Mouse (Mus musculus) mouse embryonic stem cell (cell line): Measurements from ENCODE around the gene Kat8.
"Not testable (repeated sequence)": the region's sequence is repeated elsewhere in the genome, so short reads cannot be mapped to it uniquely, and the experiment has no call there.

Experiments
- in situ Hi-C, 2 experiments: fragments of 300-500 bp; cut with MboI; formaldehyde crosslinking; loops; 1 replicate in 1 of 2; 3 replicates in 1 of 2; pipeline ENCODE4 v1.14.3; 2019 to 2020; ENCODE audit warnings: low sequenced_read_pairs in 2 of 2, low pct_unique_long_range_greater_than_20kb in 1 of 2, mixed read lengths in 1 of 2; ENCODE audit not compliant: unreplicated experiment in 1 of 2

The Kat8 gene

DNA sequence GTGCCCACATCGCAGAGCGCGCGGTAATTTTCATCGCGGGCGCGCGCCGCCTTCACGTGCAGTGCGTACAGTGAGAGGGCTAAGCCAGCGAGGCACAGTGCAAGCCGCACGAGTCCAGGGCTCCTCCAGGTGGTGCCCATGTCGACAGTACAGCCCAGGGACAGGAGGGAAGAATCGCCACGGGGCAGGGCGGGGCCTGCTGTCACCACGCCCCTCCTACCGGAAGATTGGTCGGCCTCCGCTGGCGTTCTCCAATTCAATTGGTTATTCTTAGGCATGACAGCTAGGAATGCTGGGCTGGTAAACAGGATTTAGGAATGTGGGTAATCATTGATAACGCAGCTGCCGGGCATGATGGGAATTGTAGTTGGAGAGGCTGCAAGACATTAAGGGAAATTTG lies 16.9 kb upstream of the Kat8 start, which contains the start of the genes Gm21974 and Vkorc1:
Gene Gm21974, minus strand, starts transcription at position 13 of the 400 bp plus-strand sequence.
Gene Vkorc1, minus strand, starts transcription at position 176 of the 400 bp plus-strand sequence.
- in situ Hi-C loops, result no loop called here

DNA sequence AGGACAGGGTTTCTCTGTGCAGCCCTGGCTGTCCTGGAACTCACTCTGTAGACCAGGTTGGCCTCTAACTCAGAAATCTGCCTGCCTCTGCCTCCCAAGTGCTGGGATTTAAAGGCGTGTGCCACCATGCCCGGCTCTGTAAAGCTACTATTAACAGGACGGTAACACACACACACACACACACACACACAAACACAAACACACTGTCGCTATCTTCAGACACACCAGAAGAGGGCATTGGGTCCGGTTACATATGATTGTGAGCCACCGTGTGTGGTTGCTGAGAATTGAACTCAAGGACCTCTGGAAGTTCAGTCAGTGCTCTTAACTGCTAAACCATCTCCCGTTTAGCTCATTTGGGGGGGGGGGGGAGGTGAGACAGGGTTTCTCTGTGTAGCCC lies 16.4 kb upstream of the Kat8 start:
- in situ Hi-C loops, result not testable (repeated sequence)

DNA sequence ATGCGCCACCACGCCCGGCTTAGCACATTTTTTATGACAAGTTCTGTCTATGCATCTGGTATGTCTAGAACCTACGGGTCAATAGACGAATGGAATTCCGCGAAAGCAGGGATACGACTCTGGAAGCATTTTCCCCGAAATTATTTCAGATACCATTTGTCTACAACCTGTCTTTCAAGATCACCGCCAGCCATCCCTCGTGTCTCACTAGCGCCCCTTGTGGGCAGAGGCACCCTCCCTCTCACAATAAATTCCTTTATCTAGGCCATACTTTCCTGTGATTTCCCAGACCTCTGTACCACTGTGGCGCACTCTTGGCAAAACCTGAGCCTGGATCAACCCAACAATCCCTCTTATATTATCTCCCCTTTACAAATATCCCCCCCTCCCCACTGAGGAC lies 15.9 kb upstream of the Kat8 start:
- in situ Hi-C loops, result no loop called here

DNA sequence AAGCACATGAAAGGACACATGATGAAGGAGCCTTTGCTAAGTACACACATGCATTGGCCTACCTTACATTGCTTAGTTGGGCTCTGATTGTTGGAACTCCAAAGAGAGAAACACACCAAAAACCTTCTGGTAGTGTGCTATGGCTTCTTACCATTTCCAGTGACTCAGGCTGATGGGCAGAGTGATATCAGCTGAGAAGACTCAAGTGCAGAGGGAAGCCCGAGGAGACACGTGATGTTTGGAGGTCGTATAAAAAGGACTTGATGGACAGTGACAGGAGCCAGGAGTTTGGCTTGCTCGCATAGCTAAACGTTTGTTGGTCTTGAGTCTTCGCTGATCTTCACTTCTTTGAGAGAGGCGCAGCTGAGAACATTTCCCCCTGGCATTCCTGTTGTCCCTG lies 14.8 kb upstream of the Kat8 start:
- in situ Hi-C loops, result no loop called here

DNA sequence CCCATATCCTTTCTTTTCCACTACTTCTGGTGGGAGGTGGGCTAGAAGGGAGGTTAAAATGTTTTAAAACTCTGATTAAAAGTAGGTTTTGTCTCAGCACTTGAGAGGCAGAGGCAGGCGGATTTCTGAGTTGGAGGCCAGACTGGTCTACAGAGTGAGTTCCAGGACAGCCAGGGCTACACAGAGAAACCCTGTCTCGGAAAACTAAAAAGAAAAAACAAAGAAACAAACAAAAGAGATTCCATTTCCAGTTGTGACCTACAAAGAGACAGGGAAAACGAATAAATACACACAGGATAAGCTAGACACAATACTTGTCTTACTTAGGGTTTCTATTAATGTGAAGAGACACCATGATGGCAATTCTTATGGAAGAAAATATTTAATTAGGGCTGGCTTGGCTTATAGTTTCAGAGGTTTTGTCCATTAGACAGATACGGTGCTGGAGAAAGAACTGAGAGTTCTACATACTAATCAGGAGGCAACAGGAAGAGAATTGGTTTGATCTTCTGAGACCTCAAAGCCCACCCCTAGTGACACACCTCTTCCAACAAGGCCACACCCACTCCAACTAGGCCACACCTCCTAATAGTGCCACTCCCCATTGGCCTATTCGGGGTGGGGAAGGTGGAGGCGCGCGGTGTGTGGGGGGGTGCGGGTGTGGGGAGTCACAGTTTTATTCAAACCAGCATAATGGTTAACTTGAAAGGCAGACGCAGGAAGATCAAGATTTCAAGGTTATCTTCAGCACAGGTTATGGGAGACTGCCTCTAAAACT lies 13.9 kb upstream of the Kat8 start:
- in situ Hi-C loops, result no loop called here

DNA sequence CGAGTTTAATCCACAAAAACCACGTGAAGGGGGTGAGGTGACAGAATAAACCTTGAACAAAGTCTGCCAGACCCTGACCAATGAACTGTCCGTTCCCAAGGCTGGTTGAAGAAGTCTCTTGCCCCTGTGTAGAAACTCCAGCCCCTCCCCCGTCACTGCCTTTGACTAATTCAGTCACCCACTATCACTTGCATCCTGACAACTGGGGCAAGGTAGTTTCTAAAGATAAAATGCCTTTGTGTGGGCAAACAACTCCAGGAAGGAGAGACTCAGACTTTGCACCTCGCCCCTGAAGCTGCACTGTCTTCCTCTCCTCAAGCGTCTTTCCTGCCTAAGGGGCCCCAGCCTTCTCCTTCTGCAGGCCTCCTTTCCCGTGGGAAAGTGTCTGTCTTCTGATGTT lies 12.3 kb upstream of the Kat8 start:
- in situ Hi-C loops, result no loop called here

DNA sequence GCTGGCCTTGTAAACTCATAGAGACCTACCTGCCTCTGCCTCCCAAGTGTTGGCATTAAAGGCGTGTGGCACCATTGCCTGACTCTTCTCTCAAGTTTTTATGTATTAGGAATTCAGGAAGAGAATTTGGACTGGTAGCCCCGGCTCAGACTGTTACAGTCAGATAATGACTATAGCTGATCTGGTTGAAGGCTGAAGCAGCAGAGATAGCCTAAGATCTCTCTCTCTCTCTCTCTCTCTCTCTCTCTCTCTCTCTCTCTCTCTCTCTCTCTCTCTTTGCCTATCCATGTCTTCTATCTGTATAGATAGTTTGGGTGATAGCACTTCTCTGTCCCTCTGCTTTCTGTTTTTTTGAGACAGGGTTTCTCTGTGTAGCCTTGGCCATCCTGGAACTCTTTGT lies 10.5 kb upstream of the Kat8 start:
- in situ Hi-C loops, result no loop called here

DNA sequence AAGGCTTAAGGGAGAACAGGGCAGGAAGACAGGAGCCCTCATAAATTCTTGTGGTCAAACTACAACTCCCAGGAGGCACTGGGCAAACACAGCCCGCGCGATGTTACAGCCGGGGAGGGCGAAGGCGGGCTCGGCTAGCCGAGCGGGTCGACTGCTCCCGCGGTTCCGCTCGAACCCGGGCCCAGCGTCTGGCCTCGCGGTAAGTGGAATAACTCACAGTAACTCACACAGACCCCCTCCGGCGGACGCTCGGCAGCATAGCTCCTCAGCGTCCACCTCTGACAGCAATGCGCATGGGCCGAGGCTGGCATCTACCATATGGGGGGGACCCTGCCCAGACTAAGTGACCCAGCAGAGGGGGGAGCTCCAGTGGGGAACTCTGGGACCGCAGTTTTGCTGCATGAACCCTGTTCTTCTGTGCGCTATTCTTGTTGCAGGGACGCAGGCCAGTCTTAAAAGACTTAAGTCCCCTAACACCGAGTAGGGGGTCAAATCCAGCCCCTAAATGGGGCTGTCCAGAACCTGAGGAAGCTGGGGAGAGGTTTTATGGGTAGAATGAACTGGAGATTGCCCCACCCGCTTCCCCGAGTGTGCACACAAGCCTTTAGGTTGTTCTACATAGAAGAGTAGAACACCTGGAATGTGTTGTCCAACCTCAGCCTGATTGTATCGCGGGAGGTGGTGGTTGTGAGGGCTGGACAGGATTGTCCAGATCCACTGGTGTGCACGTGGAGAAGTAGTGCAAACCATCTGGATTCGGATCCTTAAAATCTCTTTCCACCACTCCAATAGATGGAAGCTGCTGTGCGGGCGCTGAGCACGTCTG lies 8.1 kb upstream of the Kat8 start, which contains the start of gene Bckdk:
Gene Bckdk, plus strand, starts transcription at position 112 of the 826 bp plus-strand sequence.
- in situ Hi-C loops, result no loop called here

DNA sequence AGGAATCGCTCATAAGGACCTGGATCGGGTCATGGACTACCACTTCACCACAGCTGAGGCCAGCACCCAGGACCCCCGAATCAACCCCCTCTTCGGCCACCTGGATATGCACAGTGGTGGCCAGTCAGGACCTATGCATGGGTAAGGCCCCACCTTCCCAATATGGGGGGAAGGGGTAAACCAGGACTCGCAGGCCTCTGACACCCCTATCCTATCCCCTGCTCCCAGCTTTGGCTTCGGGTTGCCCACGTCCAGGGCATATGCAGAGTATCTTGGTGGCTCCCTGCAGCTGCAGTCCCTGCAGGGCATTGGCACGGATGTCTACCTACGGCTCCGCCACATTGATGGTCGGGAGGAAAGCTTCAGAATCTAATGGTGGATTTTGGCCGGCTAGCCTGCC lies 4.4 kb upstream of the Kat8 start:
- in situ Hi-C loops, result no loop called here

DNA sequence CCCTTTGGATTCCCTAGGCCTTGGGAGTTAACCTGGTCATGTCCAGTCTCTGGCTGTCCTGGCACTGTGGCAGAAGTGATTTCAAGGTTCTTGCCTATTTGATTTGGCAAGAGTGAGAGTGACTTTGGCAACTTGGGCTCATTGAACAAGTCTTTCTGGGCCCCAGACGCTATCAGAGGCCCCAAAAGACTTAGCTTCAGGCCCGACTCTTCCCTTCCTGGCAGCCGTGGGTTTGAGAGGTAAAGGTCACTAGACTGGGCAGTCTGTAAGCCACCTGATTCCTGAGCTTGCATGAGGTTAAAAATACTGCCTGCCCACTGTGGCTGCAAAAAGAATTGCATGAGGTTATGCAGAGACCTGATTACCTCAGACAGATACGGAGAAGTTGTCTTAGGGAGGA lies 3.7 kb upstream of the Kat8 start:
- in situ Hi-C loops, result no loop called here

DNA sequence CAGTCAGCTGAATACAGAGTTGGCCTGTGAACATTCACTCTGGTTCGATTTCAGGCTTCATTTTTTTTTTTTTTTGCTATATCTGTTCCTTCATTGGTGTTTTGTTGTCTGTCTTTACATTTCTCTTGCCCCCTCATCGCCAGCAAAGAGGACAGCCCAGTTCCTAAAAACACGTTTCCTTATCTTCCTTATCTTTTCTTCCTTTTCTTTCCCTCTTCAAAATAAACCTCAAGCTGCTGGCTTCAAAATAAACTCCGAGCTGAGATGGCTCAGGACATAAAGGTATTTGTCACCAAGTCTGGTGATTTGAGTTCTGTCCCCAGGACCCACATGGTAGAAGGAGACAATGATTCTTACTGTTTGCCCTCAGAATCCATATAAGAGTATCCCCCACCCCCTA lies 622 bp downstream of the Kat8 start:
- in situ Hi-C loops, result no loop called here

DNA sequence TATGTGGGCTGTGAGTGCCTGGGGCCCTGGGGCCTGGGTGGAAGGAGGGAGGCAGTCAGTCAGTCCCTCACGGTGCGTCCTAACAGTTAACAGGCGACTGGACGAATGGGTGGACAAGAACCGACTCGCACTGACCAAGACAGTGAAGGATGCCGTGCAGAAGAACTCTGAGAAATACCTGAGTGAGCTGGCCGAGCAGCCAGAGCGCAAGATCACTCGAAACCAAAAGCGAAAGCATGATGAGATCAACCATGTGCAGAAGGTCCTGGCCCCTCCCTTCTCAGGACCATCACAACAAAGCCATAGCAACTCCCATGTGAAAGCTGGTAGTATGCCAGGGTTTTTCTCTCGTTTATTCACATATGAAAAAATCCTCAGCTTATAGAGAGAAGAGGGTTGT lies 3.0 kb downstream of the Kat8 start:
- in situ Hi-C loops, result no loop called here

DNA sequence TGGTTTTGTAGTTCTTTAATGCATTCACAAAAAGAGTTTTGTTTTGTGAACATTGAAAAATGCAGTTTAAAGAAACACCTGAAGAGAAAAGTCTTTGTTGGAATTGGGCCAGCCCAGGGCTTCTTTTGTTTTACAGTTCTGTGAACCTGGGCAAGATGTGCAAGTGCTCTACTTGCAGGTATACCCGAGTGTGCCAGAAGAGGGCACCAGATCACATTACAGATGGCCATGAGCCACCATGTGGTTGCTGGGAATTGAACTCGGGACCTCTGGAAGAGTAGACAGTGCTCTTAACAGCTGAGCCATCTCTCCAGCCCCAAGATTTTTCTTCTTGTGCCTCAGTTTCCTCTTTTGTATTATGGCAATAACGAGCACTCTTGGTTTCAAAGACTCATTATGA lies 5.9 kb downstream of the Kat8 start:
- in situ Hi-C loops, result no loop called here

DNA sequence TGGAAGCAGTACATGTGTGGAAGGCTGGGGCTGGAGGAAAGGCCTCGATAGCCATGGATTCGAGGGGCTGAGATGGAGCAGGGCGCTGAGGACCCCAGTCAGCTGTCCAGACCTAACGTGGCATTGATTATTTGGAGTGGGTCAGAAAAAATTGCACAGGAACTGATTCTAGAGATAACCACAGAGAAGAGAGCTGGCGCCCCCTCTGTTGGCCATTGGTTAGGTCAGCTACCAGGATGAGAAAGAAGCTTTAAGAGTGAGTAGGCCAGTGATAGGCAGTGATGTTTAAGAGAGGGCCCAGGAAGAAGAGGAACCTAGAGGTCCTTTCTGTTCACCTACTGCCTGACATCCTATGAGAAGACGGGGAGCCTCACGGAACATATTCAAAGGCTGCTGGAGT lies 7.0 kb downstream of the Kat8 start:
- in situ Hi-C loops, result no loop called here

DNA sequence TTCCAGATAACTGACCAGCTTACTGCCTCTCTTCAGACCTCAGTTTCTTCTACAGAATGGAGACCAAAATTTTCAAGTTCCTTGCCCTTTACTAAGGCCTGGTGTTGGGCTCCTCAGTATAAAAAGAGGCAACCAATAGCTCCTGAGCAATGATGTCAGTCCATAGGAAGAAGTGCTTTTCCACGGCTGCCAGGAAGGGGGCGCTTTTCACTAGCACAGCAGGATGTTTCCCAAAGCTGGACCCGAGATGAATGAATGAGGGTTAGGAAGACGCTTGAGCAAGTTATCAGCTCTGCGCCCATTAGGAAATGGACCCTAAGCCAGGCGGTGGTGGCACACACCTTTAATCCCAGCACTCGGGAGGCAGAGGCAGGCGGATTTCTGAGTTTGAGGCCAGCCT lies 9.2 kb downstream of the Kat8 start:
- in situ Hi-C loops, result no loop called here

DNA sequence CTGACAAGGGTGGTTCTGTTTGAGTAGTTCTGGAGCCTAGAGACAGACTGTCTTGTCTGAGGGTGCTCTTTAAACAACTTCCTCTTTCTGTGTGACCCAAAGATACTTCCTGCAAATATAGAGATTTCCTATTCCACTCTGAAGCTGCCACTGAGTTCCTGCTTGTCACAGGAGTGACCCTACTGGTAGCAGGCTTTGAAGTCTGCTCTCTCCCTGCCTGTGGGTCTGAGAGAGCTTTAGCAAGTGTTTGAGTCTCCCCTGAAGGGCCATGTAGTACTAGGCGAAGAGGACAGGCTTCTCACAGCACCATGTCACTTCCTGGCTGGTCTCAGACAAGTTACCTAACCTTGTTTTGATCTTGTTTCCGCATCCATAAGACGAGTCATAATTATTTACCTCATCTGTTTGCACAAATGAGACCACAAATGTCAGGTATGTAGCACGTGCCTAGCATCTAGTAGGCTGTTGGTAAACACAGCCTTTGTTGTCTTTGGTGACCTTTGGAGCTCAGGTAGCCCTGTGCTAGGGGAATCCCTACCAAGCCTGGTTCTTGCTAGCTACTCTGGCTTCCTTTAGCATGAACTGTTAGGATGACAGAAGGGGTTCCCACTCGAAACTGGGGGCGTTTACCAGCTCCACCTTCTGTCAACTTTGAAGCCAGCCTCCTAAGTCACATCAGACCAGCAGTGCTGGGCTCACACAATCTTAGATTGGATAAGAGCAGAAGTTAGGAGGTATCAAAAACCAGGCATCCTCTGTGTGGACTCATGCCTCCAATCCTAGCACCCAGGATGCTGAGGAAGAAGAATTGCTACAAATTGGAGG lies 10.3 kb downstream of the Kat8 start:
- in situ Hi-C loops, result no loop called here

DNA sequence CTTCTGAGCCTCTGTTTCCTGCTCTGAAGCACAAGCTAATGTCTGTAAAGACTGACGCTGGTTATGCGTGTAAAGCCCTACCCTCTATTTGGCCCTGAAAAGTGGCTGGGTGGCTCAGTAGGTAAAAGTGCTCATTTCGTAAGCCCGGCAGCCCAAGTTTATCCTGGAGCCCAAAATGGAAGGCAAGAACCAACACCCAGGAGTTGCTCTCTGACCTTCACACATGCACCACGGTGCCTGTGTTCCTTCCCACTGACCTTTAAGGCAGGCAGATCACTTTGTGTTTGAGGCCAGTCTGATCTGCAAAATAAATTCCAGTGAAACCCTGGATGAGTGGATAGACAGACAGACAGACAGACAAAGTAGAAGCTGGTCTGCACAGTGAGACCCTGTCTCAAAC lies 11.4 kb downstream of the Kat8 start:
- in situ Hi-C loops, result no loop called here

DNA sequence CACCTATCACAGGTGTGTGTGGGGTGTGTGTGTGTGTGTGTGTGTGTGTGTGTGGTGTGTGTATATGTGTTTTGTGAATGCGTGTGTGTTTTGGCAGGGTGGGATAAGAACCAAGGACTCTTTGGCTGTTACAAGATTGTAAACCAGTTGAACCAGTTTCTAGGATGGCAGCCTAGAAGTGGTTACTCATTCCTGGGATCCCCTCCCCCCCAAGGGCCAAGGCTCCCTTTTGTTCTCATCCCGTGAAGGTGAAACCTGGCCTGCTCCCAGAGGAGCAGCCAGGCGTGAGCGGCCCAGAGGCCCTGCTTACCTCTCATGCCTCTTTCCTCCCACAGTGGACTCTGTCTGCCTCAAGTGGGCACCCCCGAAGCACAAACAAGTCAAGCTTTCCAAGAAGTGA lies 12.9 kb downstream of the Kat8 start:
- in situ Hi-C loops, result no loop called here

DNA sequence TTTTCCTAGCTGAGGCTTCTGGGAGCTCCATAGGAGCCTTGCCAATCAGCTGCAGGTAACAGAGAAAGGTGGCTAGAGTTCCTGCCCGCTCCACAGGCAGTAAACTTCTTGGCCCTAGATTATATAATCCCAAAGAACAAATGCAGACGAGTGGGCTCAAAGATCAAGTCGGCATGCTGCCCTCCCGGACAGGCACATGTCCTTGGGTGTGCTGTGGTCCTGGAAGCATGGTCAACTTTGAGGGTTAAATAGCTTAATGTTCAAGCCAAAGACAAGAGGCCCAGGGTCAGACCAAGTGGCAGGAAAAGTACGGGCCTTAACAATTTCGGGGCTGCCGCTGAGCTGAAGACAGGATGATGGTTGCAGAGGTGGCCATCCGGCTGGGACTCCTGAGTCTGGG lies 13.8 kb downstream of the Kat8 start:
- in situ Hi-C loops, result no loop called here
